Mouse (Mus musculus) neural tube, embryonic 10.5 days (tissue): ENCODE data around the gene BC016579.
A peak's percentile ranks its signal among the peaks of the same experiment; 100 is the strongest.

Source experiments
- DNase-seq: peaks from one replicate; pipeline ENCODE4 v3.0.0-alpha.2; 2017; ENCODE audit warnings: low spot score; ENCODE audit errors: extremely low spot score

Gene BC016579

GRCm38 (mm10) chr16:45643944-45644343 is 9.9 kb downstream of the BC016579 start:
- no peak for DNase-seq

GRCm38 (mm10) chr16:45641301-45641700 is 12.6 kb downstream of the BC016579 start:
- no peak for DNase-seq

- DNase-seq = no peak
Measured at GRCm38 (mm10) chr16:45640070-45640762, 13.7 kb downstream of the BC016579 start.

GRCm38 (mm10) chr16:45635826-45636225 is 18.0 kb downstream of the BC016579 start:
- no peak for DNase-seq

GRCm38 (mm10) chr16:45632420-45632819 is 21.4 kb downstream of the BC016579 start:
- DNase-seq = no peak

GRCm38 (mm10) chr16:45630347-45630960 is 23.4 kb downstream of the BC016579 start:
- DNase-seq = peak; percentile 58

GRCm38 (mm10) chr16:45629497-45630105 is 24.3 kb downstream of the BC016579 start:
- DNase-seq = no peak

GRCm38 (mm10) chr16:45625342-45625741 is 28.5 kb downstream of the BC016579 start:
- DNase-seq = no peak

- DNase-seq = no peak
Measured at GRCm38 (mm10) chr16:45624791-45625190, 29.1 kb downstream of the BC016579 start.

- DNase-seq = no peak
Measured at GRCm38 (mm10) chr16:45623230-45623629, 30.6 kb downstream of the BC016579 start.

- DNase-seq = no peak
Measured at GRCm38 (mm10) chr16:45619751-45620375, 34.0 kb downstream of the BC016579 start.

GRCm38 (mm10) chr16:45615944-45616343 is 37.9 kb downstream of the BC016579 start:
- no peak for DNase-seq

GRCm38 (mm10) chr16:45613247-45613646 is 40.6 kb downstream of the BC016579 start:
- no peak for DNase-seq

GRCm38 (mm10) chr16:45610267-45610666 is 43.6 kb downstream of the BC016579 start, which contains the start of gene Gcsam:
Gene Gcsam, plus strand, starts transcription at chr16:45610380.
- no peak for DNase-seq

- DNase-seq = no peak
Measured at GRCm38 (mm10) chr16:45609300-45609699, 44.6 kb downstream of the BC016579 start.

GRCm38 (mm10) chr16:45608481-45608954 is 45.4 kb downstream of the BC016579 start:
- no peak for DNase-seq

GRCm38 (mm10) chr16:45595494-45595893 is 58.4 kb downstream of the BC016579 start:
- DNase-seq = no peak

- no peak for DNase-seq
Measured at GRCm38 (mm10) chr16:45593656-45594055, 60.2 kb downstream of the BC016579 start.

- no peak for DNase-seq
Measured at GRCm38 (mm10) chr16:45582512-45582911, 71.4 kb downstream of the BC016579 start.

GRCm38 (mm10) chr16:45579883-45580282 is 74.0 kb downstream of the BC016579 start:
- DNase-seq = no peak
